Mouse (Mus musculus) G1E (cell line): ENCODE data around the gene Fkbp11.

Experiments used
- CTCF ChIP-seq: IDR thresholded peaks from 2 replicates; pipeline ENCODE4 v1.5.1; 2012; ENCODE audit warnings: low read depth, low read length, inconsistent platforms, mixed read lengths
- GATA1 ChIP-seq: IDR thresholded peaks from 2 replicates; pipeline ENCODE4 v1.6.1; 2012; ENCODE audit warnings: borderline replicate concordance, low read length, inconsistent platforms, mixed read lengths
- POLR2AphosphoS5 ChIP-seq: IDR thresholded peaks from 2 replicates; pipeline ENCODE4 v1.6.1; 2012; ENCODE audit warnings: low read depth, low read length, inconsistent platforms; ENCODE audit not compliant: insufficient replicate concordance
- TAL1 ChIP-seq: conservative IDR thresholded peaks from 2 replicates; pipeline ENCODE4 v1.6.1; 2012; ENCODE audit warnings: low read depth, low read length, inconsistent platforms, mixed read lengths

- no peak for TF ChIP-seq CTCF
- no peak for TF ChIP-seq GATA1
- no peak for TF ChIP-seq POLR2AphosphoS5
- no peak for TF ChIP-seq TAL1
Observed at GRCm38 (mm10) chr15:98677977-98678376, 50.0 kb downstream of the Fkbp11 start.
